Mouse (Mus musculus) common myeloid progenitor, adult 5-6 weeks (primary cell): ENCODE measurements at regions not wholly inside any gene's neighbourhood (a gene's known extent, or its start where the extent isn't known, plus 50 kb on each side); places are given as distances from the start of the nearest gene placed in this dataset.

Experiments
- ATAC-seq: replicated peaks from 2 replicates; pipeline ENCODE4 v1.8.0; 2016; ENCODE audit warnings: low read depth, mild to moderate bottlenecking, moderate TSS enrichment, inconsistent platforms; ENCODE audit not compliant: poor library complexity, severe bottlenecking

- ATAC-seq, result no peak
These were observed 168.2 kb upstream of the Gm4791 start for GRCm38 (mm10) chr9:46830316-46830715.

- ATAC-seq, result no peak
These were observed 173.8 kb upstream of the Gm4791 start for GRCm38 (mm10) chr9:46824703-46825102.

DNA sequence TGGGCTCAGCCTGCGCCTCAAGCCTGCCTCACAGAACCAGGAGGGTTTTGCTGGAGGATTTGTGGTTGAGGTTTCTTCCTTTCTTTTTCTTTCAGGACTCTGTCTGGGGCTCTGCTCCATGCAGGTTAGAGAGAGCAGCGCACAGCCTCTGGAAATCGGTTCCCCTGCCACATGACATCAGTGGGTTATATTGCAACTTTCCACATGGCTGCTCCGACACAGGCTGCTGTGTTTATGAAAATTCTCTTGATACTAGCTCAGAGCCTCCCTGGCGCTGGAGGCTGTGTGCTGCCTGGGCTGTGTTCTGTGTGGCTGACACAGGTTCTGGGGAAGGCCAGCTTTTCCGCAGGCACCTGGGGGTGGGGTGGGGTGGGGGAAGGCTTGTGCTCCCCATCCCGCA lies 178.7 kb upstream of the Gm4791 start:
- ATAC-seq, result no peak

- no peak for ATAC-seq
These were observed 179.2 kb upstream of the Gm4791 start for GRCm38 (mm10) chr9:46819376-46819775.

DNA sequence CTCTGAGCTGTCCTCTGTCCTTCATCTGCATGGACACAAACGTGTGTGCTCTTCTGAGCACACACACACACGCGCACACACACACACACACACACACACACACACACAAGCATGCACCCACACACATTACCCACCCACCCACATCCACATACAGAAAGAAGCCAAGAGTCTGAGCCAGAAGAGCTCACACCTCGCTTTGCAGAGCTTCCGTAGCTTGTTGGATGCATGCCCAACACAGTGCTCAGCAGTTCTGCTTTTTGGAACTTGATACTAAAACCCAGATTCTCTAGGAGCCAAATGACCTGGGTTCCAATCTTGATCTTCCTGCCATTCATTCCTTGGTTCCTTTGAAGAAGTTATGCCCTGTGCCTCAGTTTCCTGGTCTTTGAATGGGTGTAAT lies 182.4 kb upstream of the Gm4791 start:
- no peak for ATAC-seq

DNA sequence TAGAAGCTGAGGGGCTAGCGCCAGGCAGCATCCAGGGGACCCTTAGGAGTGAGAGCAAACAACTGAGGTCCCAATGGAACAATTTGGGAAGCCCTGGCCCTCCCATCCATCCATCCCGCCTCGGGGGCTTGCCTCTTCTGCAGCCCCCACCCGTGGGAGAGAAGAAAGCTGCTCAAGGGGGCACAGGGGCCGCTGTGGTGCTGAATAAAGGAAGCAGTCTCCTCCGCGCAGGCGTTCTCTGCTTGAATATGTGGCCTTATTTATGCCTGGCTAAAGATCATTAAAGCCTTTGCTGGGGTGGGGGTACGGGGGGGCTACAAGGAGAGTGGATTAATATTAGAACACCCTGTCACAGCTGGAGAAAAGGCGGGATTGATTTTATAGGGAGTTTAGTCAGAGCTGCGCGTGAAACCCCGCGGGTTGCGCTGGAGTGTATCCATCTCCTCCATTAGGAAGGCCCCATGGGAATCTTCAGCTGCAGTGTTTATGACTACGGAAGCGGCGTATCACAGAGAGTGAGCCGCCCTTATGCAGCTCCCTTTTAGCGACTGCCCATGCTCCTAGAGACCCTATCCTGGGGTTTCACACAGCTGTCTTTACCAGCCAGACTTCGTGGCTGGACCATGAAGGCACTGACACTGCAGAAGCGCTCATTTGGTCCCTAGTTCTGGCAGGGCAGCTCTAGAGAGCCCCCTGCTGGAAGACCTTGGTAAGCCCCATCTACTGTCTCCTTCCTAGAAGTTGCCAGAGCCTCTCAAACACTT lies 183.9 kb upstream of the Gm4791 start:
- ATAC-seq, result 0 out of 2 replicates have a peak, but pooled peaks have one; percentile 56

DNA sequence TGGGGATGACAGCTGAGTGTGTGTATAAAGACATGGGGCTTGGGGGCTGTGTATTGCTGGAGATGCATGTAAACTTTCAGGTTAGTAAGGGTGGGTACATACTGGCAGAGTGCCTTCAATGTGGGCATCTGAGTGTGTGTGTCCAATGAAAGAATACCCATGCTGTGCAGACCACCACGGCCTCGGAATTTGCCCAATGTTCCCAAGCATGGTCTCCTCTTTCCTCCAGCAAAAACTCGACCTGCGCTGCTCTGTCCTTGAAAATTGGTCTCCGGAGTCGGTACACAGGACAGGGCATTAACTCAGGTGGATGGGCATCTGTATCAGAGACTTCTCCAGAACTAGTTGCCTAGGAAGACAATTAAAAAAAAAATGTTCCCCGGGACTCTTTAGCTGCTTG lies 188.3 kb upstream of the Gm4791 start:
- ATAC-seq, result no peak

- ATAC-seq, result no peak
These were observed 203.1 kb upstream of the Gm4791 start for GRCm38 (mm10) chr9:46795446-46795845.

DNA sequence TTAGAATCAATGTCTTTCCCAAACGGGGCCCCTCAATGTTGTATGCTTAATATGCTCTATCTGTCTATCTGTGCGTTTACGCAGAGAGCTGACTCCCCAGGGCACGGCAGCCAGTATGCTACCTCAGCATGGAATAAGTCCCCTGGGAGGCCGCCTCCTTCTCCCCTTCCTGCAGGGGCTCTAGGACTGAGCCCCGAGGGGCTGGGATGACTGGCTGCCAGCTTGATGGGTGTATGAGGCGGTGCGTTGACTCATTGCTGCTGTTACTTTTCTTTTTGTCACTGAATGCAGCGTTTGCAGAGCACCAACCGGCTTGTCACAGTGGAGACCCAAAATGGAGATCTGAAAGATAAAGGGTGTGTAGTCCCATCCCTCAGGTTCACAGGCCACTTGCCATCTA lies 209.5 kb upstream of the Gm4791 start:
- no peak for ATAC-seq

DNA sequence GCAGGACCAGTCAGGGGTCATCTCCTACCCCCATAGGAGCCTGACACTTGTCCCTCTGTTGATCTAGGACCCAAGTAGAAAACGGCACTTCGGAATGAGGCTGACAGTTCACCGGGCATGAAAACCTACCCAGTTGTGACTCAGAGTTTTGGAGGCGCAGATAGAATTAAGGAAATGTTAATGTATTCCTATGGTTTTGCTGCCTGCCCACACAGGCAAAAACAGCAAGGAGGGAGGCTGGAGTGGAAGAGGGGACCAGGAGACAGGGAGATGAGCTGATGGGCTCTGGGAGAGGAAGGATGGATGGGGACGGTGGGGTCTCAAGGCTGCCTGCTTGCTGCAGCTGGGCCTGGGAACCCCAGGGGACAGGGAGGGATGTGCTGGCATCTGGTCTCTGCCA lies 210.1 kb upstream of the Gm4791 start:
- ATAC-seq, result no peak

GRCm38 (mm10) chr9:46784355-46784975 lies 214.1 kb upstream of the Gm4791 start:
- ATAC-seq, result no peak

DNA sequence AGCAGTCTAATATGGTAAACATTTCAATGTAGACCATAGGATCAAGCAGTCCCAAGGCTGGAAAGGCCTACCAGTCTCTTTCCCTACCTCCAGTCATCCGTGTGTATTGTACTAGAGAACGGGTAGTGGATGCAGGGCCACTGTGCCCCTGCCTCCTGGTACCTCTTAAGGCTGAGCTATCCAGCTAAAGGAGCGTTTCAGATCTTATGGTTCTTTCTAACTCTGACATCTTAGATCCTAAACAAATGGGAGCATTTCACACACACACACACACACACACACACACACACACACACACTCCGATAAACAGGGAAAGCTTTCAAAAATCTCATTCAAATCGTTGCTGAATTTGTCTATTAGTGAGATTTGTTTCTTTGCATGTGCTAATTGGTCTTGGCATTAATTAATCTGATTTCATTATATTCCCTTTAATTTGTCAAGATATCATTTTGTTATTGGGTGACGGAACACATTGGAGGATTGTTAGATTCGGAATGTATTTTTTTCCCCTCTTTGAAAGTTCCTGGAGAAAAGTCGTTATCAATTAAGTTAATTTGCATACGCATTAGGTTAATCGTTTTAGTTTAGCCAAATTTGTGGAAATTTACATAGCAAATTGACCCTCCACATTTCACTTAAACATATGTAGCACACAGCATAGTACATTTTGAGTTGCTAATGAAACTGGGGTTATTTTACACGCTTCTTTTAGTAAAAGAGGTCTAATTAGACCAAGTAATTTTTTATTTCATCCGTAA lies 214.8 kb upstream of the Gm4791 start:
- ATAC-seq, result no peak

GRCm38 (mm10) chr9:46781681-46782080 lies 216.9 kb upstream of the Gm4791 start:
- no peak for ATAC-seq

GRCm38 (mm10) chr9:46778769-46779168 lies 219.8 kb upstream of the Gm4791 start:
- no peak for ATAC-seq

- no peak for ATAC-seq
These were observed 223.7 kb upstream of the Gm4791 start for GRCm38 (mm10) chr9:46774821-46775220.

GRCm38 (mm10) chr9:46760247-46760646 lies 238.3 kb upstream of the Gm4791 start:
- ATAC-seq, result no peak

GRCm38 (mm10) chr9:46757005-46757672 lies 241.4 kb upstream of the Gm4791 start:
- no peak for ATAC-seq

DNA sequence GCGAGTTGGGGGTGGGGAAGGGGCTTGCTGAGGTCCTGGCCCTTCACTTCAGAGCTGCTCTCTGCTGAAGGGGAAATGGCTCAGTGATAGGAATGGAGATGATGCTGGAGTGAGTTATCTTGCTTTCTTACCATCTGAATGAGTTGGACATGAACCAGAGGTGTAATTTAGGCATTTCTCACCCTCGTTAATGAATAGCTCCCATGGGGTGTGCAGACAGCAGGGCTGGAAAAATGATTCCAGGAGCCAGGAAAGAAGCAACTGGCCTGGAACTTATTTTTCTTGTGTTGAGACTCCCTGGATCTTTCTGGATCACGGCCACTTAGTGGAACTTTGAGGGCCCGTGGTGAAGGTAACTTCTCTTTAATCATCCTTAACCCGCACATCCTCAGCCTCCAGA lies 246.6 kb upstream of the Gm4791 start:
- no peak for ATAC-seq

GRCm38 (mm10) chr9:46749441-46749840 lies 249.1 kb upstream of the Gm4791 start:
- no peak for ATAC-seq

DNA sequence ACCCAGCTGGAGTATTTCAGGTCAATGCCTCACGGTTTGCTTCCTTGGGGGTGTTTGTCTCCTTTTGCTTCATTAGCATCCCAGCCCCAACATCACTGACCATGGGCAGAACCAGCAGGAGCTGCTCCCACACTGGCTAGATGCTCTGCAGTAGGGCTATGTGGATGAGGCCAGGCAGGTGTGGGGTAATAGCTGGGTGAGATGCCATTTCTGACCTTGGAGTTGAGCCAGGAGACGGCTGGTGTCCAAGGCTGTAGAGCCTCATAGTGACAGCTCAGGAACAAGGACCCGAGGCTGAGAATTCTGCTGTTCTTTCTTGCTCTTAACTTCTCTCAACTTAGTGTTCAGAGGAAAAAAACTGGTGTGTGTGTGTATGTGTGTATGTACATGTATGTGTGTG lies 252.3 kb upstream of the Gm4791 start:
- ATAC-seq, result no peak

DNA sequence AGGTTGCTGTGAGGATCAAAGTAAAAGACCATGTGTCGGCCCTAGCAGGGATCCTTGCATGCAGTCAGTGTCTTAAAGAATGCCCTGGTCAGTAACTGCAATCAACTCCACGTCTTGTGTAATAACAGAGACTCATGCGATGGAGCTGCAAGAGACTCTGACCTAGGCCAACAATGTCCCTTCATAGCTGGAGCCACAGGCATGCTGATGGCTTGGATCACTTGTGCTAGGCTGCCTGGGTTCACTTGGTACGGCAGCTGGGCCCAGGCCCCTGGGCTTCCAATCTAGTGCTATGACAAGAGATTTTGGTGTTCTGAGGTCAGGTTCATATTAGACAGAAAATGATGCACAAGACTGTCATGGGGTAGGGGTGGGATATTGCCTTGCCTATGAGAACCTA lies 258.0 kb upstream of the Gm4791 start:
- no peak for ATAC-seq
